Mouse (Mus musculus) layer of hippocampus, adult 18-20 months (tissue): ENCODE measurements at regions not wholly inside any gene's neighbourhood (a gene's known extent, or its start where the extent isn't known, plus 50 kb on each side); places are given as distances from the start of the nearest gene placed in this dataset.

ENCODE experiments used
- DNase-seq, 2 experiments: peaks; one replicate each; pipeline ENCODE4 v3.0.0; 2022; ENCODE audit warnings: low spot score in 2 of 2

DNA sequence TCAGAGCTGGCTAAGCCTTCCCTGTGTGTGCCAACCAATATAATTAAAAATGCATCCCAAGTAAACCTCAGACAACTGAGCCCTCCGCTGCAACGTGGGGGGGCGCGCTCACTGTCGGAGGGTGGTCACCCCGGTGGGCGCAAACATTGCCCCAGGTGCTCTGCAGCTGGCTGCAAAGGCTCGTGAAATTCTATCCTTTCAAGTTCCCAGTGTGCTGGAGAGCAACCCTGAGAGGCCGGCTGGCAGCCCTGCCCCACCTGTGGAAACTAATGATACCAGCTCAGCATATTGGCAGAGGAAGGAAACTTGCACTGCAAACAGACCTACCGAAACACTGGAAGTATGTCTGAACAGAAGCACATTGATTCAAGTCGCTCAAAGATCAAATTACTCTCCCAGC, 249.4 kb upstream of the Rgma start:
- no peak for DNase-seq

GRCm38 (mm10) chr7:73135786-73136185, 239.5 kb upstream of the Rgma start:
- no peak for DNase-seq

DNA sequence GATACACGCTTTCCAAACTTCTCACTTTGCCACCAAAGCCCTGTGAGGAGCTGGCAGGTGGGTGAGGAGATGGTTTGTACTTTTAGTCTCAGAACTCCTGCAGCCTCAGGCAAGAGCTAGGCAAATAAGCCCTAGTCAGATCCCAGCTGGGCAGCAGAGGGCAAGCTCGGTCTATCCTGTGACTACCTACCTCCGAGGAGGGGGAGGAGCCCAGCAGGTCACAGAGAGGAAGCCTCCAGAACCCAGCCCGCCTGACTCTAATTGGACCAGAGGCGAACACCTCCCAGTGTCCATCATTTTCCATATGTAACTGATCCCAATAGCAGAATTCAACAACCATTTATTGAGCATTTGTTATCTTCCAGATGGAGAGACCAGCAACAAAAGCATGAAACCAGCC, 237.0 kb upstream of the Rgma start:
- DNase-seq = no peak

- no peak for DNase-seq
Measured at GRCm38 (mm10) chr7:73138861-73139493, 236.3 kb upstream of the Rgma start.

- no peak for DNase-seq
Measured at GRCm38 (mm10) chr7:73139901-73140300, 235.4 kb upstream of the Rgma start.

DNA sequence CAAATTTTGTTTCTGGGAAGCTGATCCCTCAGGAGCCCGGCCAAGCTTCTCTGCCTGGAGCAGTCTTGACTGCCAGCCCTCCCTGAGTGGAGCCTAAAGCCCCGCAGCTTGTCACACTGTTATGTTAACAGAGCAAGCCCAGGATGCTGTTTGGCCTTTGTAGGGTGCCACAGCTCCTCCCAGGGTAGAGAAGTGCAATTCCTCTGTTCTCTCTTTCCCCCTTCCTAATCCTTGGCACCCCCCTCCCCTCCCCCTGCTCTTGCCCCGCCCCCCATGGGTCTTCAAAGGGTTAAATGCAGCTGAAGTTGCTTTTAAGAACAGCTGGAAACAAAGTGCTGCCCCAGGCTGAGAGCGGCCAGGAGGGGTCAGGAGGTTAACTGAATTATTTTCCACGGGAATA, 234.1 kb upstream of the Rgma start:
- no peak for DNase-seq

DNA sequence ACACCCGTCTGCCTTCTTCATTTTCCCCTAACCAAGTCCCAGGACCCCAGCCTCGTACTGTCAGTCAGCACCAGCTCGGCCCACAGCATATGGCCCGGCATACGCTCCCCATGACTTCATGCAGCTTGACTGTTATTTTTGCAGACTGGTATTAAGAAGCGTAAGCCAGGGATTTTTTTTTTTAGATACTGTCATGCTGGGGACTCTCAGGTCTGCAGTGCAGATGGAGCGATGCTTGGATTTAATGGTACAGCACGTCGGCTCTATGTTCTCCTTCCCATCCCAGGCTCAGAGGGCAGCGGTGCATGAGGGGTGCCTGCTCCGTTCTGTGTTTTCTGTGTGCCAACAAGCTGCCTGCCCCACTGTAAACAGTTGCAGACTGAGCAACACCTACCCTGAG, 231.4 kb upstream of the Rgma start:
- DNase-seq = peak in 1 of 2 experiments; percentile 19

DNA sequence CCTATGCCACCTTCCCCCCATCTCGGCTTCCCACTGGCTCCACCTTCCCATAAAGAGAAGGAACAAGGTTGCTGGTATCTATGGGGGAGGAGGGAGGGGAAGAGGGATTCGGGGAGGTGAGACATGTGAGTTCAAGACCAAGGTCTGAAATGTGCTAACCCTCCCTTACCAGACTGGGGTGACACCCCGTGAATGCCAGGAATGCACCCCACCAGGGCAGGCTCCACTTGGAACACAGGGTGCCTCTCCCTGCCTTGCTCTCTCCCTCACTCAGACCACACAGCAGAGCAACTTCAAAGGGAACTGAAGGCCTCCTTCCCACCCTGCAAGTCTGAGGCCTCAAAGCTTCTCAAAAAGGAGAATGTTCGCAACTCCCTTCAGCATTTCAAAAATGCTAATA, 230.5 kb upstream of the Rgma start:
- DNase-seq = no peak

- peak; percentile 17 to 72 for DNase-seq
Measured at GRCm38 (mm10) chr7:73147251-73147650, 228.1 kb upstream of the Rgma start.

DNA sequence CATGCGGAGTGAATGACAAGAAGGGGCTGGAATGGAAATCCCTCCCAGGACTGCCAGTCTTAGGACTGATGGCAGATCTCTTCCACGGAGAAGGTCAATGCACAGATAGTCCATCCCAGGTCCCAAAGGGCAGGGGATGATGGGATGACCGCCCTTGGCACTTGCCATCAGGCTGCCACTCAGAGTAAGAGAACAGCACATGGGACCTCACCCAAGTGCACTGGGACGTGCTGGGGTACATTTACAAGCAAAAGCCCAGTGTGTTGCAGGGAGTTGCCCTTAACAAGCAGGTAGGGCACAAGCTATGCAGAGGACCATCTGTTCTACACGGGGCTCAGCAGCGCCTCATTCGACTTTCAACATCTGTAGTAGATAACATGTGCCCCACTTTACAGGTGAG, 224.9 kb upstream of the Rgma start:
- no peak for DNase-seq

DNA sequence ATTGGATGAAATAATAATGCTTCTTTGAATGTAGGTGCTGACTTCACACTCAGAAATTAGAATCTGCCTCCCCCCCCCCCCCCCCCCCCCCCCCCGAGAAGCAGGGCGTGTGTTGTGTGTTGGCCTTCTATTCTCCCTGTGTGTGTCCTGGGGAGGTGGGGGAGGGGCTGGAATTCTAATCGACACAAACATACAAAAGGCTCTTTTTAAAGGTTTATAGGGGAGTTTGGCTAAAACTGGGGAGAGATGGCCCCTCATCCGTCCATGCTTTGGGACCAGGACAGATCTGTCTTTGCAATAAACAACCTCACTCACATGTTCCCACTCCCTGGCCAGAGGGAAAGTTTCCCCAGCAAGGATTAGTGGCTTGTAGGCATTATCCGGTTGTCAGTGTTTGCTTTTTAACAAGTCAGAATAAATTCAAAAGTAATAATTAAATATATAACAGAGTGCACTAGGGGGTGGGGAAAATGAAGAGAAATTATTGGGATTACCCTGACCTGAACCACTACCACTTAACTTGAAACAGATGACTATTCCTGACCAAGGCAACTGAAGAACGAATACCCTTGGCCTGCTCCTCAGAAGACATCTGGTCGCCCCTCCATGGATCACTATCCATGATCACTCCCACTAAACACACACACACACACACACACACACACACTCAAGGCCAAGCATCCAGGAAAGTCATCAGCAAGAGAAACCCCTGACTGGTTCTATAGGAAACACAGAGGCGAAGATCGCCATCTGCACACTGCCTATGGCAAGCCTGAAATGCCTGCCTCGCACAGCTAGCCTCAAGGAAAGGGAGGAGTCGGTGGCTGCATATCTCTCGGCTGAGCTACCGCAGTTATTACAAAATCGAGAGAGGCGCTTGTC, 223.5 kb upstream of the Rgma start:
- DNase-seq = no peak

DNA sequence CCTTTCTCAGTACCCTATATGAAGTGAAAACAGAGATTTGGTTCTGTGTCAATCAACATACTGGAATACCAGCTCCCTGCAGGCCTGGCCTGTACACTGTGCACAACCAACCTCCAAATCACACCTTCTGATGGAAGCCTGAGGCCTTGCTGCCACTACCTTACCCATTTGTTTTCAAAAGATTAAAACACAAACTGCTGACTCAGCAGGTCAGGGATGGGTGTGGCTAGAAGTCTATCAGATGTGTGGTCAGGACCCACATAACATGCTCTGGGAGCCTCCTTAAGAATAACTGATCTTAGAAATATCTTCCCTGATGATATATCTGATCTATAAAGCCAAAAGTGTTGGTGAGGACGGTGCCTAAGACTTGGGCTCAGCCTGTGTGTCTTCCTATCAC, 221.6 kb upstream of the Rgma start:
- DNase-seq = no peak

- DNase-seq = no peak
Measured at GRCm38 (mm10) chr7:73158833-73159232, 216.5 kb upstream of the Rgma start.

GRCm38 (mm10) chr7:73160968-73161367, 214.3 kb upstream of the Rgma start:
- no peak for DNase-seq

DNA sequence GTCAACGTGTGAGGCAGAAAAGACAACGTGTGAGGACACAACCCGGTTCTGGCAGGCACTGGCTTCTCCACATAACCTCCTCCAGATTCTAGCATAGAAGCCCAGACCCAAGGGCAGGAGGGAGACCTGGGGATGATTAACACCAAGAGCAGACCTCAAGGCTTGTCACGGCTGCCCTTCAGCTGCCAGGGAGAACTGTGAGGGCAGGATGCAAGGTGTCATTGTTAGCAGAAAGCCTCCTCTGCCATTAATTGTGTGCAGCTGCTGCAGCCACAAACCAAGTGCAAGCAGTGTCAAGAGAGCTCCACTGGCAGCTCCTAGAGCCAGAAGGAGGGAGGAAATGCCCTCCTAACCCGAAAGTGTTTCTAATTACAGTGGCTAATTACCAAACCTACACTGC, 211.6 kb upstream of the Rgma start:
- DNase-seq = no peak

DNA sequence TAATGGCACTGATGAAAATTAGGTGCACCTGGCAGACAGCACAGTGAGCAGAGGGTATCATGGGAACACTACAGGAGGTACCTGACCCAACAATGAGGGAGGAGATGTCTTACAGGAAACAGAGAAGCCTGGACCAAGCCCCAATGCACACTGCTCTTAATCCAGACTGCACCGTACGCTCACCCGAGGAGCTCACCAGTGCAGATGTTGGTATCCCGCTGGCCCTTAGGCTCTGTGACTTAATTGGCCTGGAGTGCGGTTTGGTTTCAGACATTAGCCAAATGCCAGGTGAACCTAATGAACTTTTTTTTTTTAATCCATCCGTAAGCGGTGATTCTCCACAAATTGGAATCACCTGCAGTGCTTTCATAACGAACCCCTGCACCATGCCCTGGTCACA, 209.8 kb upstream of the Rgma start:
- DNase-seq = no peak

DNA sequence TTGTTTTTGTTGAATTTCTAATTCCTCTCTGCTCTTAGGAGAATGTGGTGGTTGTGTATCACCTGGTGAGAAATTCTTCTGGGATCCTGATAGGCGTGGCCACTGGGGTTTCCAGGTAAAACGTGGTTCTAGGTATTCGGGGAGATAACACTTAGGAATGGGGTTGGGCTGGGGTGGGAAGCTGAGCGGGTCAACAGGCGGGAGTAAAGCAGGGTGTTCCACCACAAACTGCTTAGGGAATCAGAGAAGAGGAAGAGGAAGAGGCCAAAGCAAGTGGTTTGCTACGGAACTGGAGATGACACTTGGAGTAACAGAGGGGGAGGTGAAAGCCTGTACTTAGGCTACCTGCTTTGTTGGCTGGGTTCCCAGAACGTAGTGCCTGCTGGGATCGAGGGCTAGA, 205.9 kb upstream of the Rgma start:
- DNase-seq = no peak

DNA sequence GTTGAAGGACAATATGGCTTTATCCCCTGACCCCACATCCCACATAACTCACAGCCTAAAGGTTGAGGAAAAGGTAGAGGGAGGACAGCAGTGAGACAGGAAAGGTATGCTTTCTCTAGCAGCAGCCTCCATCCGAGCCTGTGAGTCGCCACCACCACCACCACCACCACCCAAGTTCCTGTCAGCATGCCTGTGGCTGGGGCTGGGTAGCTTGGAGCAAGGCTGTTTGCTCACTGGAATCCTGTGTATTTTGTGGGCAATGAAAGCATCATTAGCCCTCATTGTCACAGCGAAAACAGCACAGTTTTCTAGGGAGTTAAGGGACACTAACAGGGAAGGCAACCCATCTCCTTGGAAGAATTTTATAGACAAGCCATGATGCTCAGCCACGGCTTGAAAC, 202.7 kb upstream of the Rgma start:
- no peak for DNase-seq

DNA sequence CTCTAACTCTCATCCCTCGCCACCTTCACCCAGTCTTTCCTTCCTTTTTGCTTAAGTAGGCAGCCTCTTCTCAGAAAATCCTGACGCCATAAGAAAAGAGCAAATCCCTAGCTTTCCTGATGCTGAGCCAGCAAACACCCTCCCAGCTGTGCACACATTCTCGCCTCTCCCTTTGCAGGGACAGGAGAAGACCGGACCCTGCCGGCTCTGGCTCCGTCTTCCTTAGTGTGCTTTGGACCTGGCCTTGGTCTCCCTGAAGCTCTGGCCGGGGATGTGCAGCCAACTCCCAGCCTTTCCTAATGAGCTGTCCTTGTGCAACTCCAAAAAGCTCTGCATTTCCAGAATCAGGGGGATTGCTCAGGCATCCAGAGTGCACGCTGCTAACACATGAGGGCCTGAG, 191.5 kb upstream of the Rgma start:
- no peak for DNase-seq

DNA sequence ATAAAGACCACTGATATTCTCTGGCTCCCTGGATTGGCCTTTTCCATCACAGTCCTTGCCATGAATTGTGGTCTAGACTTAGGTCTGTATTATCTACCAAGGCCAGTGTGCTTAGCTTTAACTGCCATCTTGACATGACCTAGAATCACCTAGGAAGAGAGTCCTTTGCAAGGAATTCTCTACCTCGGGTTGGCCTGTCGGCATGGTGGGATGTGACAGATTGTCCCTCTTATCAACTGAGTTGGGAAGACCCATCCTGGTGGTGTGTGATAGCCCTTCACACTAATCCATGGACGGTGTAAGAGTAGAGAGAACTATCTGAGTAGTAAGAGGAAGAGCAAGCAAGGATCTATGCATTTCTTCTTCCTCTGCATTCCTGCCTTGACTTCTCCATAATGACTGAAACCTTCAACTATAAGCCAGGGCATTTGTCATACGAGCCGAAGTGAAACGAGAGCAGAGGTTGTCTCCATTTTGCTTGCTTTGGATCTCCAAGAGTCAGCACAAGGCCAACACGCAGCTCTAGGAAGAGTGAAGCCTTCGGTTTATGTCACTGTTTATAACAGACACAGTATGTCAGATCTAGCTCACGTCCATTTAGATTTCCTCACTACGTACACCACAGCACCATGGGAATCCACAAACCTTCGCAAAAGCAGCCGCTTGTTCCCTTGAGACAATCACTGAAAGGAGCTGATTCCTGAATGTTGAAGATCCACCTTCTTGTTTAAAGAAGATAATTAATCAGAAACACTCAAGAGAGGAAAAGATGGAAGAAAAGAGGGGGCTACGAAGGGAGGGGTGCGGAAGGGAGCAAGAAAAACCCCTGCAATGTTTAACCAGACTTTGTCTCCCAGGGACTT, 190.9 kb upstream of the Rgma start:
- DNase-seq = no peak

- peak in 1 of 2 experiments; percentile 54 for DNase-seq
Measured at GRCm38 (mm10) chr7:73185071-73185531, 190.2 kb upstream of the Rgma start.

DNA sequence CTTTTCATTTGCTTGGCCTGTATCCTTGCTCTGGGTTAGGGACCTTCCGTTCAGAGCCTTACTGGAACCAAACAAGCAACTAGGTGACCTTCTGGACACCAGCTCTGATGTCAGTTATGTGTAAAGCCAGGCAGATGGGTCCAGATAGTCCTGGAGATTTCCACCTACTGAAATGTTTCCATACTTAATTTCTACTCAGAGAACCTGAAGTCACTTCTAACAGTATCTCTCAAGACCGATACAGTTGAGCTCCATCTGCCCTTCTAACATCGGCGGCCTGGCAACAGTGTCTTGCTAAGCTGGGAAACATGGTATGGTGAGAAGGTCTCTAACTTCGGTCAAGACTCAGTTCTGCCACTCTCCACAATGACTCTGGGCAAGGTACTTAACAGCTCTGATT, 189.7 kb upstream of the Rgma start:
- DNase-seq = no peak
